Mouse (Mus musculus) ES-E14 (cell line): ENCODE measurements around the gene Ccdc13.

Experiments used
- CHD2 ChIP-seq: IDR thresholded peaks from 2 replicates; pipeline ENCODE4 v1.6.1; 2014; ENCODE audit warnings: mild to moderate bottlenecking, low read depth, low read length, inconsistent platforms
- HCFC1 ChIP-seq: IDR thresholded peaks from 2 replicates; pipeline ENCODE4 v1.6.1; 2012; ENCODE audit warnings: low read length, inconsistent platforms, borderline replicate concordance; ENCODE audit not compliant: insufficient read depth
- MAFK ChIP-seq: IDR thresholded peaks from 2 replicates; pipeline ENCODE4 v1.6.1; 2014; ENCODE audit warnings: mild to moderate bottlenecking, low read depth, low read length, inconsistent platforms; ENCODE audit not compliant: insufficient read depth
- ZC3H11A ChIP-seq: IDR thresholded peaks from 2 replicates; pipeline ENCODE4 v1.6.1; 2012; ENCODE audit warnings: low read depth, mild to moderate bottlenecking, inconsistent platforms, low read length, borderline replicate concordance
- ZNF384 ChIP-seq: IDR thresholded peaks from 2 replicates; pipeline ENCODE4 v1.6.1; 2012; ENCODE audit warnings: low read depth, low read length, inconsistent platforms

- TF ChIP-seq ZNF384 (no peak), CHD2 (no peak), HCFC1 (no peak), ZC3H11A (no peak), MAFK (no peak)
These were observed 20.1 kb upstream of the Ccdc13 start for GRCm38 (mm10) chr9:121859345-121859744.
